Mouse (Mus musculus): ENCODE results near the gene Eva1c.

The Eva1c gene

DNA sequence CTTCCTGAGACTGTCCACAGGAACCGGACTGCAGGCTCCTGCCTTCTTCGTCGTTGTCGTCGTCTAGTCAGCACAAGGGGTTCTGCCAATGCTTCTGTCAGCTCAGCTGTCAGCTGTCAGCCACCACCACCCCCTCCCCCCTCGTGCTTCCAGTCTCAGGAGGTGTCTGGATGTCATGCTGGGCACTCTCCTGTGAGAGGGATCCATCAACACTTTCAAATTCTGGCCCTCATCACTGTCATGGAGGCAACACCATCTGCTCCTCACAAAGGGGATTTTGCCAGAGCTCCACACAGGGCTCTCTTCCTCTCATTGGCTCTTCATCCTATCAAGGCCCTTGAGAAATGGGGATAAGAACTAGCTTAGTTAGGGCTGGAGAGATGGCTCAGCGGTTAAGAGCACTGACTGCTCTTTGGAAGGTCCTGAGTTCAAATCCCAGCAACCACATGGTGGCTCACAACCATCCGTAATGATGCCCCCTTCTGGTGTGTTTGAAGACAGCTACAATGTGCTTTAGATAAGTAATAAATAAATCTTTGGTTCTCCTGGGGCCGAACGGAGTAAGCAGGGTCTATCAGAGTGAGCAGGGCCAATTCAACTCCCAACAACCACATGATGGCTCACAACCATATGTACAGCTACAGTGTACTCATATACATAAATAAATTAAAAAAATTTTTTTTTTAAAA is 95.1 kb downstream of the Eva1c start:
- DNase-seq (ENCODE audit: low read depth), result no peak

DNA sequence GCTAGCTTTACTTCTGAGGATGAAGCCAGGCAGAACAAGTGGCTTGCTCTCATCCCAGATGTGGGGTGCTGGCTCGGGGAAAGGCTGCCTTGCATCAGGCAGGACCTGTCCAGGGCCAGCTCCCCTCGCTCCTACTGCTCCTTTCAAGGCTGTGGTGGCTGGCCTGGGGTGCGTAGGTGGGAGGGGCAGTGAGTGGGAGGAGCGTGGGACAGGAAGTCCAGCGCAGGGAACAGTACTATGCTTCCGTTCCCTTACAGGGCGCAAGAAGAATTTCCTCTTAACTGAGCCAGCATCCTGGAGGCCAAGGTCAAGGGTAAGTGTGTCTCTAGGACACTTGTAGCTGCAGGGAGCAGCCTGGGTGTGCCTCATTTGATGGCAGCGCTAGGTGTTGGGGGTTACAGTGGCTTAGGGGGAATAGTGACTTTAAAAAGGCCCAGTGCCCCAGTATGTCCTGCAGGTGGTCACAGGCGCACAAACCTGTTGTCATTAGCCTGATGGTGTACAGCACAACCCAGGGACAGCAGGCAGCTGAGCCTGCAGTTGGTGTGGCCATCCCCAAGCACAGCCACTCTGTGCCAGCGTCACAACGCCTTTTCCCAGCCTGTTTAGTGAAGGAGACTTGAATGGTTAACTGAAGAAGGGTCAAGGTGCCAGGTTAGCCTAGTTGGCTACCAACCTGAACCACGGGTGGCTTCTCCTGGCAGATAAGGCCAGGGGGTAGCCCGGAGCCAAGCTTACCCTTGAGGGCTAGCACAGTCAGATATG is 98.3 kb downstream of the Eva1c start:
- no peak for DNase-seq (ENCODE audit: low read depth)

DNA sequence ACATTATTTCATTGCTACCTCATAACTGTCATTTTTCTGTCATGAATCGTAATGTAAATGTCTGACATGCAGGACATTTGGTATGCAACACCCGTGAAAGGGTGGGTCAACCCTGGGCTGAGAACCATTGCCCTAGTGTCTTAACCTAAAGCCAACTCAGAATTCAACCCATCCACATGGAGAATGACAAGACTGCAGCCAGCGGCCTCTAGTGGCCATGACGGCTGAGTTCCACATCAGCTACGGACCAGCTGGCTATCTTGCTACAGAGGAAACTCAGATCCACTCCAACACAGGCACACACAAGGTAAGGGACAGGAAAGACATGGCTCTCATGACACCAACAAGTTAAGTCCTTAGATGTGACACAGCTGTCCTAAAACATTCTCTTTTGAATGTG is 98.9 kb downstream of the Eva1c start:
- DNase-seq (ENCODE audit: low read depth), result peak; percentile 84

GRCm38 (mm10) chr16:90927446-90927845 is 100.9 kb downstream of the Eva1c start:
- no peak for DNase-seq (ENCODE audit: low read depth)

- DNase-seq (ENCODE audit: low read depth), result no peak
Measured at GRCm38 (mm10) chr16:90933534-90934176, 107.1 kb downstream of the Eva1c start.

GRCm38 (mm10) chr16:90934193-90934686 is 107.7 kb downstream of the Eva1c start:
- peak; percentile 67 for DNase-seq (ENCODE audit: low read depth)

- DNase-seq (ENCODE audit: low read depth), result peak; percentile 98
Measured at GRCm38 (mm10) chr16:90934687-90935328, 108.3 kb downstream of the Eva1c start, which contains the start of gene Cfap298. Cfap298 (minus strand) TSS chr16:90935114.

GRCm38 (mm10) chr16:90941246-90941645 is 114.7 kb downstream of the Eva1c start:
- no peak for DNase-seq (ENCODE audit: low read depth)

- DNase-seq (ENCODE audit: low read depth), result no peak
Measured at GRCm38 (mm10) chr16:90946977-90947376, 120.5 kb downstream of the Eva1c start.

DNA sequence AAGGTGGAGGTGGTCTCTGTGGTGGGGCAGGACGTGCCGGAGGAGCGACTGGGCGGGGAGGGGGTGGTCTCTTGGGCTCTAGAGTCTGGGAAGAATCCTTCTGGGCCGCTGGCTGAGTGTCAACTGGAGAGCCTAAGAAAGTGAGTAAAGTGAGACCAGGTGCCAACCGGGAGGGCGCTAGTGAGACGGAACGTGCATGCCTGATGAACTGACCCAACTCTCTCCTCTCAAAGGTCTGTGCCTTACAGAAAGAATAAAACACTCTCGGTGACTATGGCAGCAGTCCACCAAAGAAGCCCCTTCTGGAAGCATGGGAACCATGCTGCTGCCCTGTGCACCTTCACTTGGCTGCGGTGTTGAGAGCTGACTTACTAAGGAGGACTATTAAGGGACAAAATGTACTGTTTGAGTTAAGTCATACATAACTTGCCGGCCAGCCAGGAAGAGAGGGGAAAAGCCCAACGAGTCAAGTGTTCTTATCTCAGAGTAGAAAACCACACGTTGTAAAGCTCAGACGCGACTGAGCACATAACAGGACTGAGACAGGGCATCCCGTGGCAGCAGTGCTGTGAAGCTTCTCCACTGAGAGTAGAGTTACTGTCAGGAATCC is 123.9 kb downstream of the Eva1c start:
- no peak for DNase-seq (ENCODE audit: low read depth)

GRCm38 (mm10) chr16:90953147-90953546 is 126.6 kb downstream of the Eva1c start:
- DNase-seq (ENCODE audit: low read depth), result no peak

DNA sequence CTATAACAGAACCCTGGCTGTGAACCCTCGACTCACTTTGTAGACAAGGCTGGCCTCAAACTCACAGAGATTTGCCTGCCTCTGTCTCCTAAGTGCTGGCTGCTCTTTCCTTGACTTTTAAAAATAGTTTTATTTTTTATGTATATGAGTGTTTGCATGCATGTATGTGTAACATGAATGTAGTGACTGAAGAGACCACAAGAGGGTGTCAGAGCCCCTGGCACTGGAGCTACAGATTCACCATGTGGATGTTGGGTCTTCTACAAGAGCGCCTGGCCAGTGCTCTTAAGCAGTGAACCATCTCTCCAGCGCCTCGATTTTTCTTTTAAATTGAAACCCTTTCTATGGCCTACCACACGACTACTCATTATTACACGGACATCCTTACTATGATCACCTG is 127.3 kb downstream of the Eva1c start:
- peak; percentile 28 for DNase-seq (ENCODE audit: low read depth)

All from NIH3T3 (cell line).